Mouse (Mus musculus) telencephalon, adult 2 months (tissue): ENCODE measurements at regions not wholly inside any gene's neighbourhood (a gene's known extent, or its start where the extent isn't known, plus 50 kb on each side); places are given as distances from the start of the nearest gene placed in this dataset.

ENCODE experiments used
- DNase-seq: peaks from one replicate; pipeline ENCODE4 v3.0.0-alpha.2; 2011; ENCODE audit warnings: low read depth, low spot score

DNA sequence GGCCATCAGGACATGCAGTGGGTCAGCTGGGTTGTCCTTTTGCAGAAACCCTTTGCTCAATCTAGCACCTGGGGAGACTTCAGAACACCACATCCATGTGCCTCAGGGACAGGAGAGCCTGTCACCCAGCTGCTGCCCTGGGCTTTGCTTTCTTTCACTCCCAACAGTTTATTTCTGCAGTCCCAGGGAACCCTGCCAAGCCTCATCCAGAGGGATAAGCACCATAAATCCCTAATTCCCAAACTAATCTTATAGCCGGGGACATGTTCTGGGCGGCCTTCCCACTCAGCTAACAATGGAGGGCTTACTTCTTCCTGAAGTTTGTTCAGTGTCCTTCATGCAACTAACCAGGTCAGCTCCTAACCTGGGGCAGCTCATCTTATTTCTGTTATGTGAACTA is 325.0 kb upstream of the Gm5148 start:
- DNase-seq, result no peak

DNA sequence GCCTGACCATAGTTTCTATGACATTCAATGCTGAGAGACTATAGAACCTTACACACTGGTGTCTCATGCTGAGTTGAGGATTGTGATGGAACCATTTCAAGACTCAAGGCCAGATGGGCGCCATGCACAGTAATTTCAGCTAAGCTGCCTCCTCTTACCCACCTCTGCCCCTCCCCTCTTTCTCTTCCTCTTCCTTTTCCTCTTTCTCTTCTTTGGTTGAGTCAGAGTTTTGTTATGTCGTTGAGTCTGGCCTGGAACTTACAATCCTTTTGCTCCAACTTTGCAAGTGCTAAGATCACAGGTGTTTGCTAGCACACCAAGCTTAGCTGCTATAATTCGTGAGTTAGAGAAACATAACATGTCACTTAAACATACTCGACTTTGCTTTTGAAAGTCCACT is 323.2 kb upstream of the Gm5148 start:
- no peak for DNase-seq

DNA sequence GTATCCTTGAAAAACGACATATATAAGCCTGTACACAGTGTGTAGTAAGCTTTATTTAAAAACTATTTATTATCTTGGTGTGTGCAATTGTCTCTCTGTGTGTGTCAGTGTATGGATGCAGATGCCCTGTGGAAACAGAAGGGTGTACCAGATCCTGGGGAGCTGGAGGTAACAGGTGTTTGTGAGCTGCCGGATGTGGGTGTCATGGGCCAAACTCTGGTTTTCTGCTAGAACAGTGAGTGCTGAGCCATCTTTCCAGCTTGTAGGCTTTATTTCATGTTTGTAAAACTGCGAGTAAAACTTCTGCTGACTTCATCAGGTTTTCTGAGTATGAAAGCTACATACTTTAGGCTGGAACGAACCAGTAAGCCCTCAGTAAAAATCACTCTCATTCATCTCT is 322.3 kb upstream of the Gm5148 start:
- DNase-seq, result no peak

DNA sequence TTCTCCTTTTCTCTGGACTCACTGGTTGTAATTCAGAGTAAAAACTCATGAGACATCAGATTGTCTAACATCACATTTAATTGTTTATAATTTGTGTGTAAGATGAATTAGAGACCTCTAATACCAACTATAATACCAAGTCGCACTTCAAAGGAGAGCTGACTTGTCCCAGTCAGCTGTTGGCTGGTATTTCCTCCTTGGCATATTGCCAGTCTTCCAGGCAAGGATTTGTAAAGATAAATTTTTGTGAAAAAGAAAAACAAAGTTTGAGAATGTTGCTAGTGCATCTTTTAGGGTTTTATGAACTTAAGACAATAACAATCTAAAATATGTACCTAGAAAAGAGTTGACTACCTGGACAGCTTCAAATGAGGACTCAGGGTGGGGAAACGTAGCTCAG is 321.7 kb upstream of the Gm5148 start:
- no peak for DNase-seq

DNA sequence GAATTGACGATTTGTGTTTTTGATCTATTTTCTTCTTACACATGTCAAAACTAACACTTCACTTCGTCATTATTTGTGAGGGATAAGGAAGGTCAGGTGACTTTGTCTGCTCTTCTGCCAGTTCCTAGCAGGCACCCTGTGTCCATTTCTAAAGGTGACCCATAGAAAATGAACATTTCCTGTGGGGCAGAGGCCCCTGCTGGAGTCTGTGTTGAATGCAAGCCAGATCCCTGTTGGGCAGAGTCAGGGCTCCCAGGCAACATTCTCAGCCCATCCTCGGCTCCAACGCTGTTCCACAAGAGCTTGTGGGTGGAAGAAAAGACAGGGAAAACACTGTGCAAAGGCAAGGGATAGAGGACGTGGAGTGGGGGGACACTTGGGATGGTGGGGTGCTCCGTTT is 321.2 kb upstream of the Gm5148 start:
- DNase-seq, result no peak

DNA sequence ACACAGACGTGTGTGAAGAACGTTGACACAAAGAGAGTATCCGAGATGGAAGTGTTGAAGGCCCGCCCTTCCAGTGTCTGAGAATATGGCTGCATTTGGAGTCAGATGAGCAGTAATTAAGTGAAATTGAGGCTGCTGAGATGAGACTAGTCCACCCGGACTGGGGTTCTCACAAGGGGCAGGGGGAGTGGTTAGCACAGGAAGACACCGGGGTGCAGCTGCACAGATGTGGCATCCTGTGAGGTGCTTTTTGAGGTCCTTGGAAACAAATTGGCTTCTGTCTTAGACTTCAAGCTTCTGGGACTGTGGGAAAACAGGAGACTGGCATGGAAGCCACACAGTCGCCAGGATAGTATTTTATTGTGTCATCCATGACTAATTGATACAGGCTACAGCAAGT is 320.0 kb upstream of the Gm5148 start:
- no peak for DNase-seq

DNA sequence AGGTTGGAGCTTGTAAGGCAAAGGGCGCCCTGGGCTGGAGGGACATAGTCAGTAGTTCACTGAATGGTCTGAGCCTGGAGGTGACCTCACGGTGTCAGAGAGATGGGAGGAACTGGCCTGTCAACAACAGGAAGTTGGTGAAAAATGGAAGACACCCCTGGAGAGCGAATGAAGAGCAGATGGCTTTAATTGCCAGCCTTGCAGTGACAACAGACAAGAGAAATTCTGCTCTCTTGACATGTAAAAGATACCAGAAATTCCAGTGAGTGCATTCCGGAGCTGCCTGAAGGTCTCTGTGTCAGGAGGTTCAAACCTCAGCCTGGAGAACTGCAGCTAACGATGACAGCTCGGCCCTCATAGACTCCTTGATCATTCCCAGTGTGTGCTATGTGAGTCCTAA is 318.3 kb upstream of the Gm5148 start:
- no peak for DNase-seq

DNA sequence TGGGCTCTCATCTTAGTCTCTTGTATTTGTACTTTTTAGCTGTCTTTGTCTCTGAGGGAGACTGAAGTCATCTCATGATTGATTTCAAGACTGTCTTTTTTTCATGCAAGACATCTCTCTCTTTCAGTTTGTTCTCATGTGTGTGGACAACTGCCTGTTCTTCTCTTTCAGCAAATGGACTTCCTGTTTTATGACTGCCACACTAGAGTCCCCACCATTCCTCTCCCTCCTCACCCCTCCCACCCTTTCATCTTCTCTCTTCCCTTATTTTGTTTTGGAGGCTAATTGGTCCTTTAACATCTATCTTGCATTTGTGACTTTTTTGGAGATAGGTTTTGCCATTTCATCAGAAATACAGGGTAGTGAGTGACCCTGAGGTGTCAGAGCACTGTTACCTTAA is 311.8 kb upstream of the Gm5148 start:
- no peak for DNase-seq

DNA sequence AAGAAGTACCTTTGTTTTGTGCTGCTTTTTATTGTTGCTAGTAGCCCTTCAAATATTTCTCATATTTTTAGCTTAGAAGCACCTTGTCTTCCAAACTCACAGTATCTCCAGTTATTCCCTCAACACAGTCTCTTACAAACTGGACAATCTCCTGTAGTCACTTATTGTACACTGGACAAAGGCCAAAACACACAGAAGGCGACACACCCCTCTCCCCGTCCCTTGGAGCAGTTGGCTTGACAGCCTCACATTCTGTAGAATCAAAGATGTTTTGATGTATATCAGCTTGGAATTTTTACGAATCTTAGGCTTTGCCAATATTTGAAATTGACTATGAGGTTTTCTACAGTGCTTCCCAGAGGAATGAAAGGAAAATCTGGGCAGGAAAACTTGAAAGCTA is 309.8 kb upstream of the Gm5148 start:
- no peak for DNase-seq

DNA sequence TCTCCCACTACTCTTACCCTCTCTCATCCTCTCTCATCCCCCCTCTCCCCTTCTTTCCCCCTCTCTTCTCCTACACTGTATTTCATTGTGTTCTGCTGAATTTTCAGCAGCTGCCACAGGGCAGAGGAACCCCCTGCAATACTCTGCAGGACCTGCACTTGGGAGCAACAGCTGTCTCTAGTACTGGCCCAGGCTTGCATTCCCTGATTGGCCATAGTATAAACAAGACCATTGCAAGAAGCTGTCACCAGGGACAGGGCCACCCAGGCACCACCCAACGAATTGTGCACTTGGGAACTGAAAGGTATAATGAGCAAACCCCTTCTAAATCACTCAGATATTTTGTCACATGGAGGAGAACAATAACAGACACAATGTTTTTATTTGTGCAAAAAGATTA is 290.5 kb upstream of the Gm5148 start:
- no peak for DNase-seq

DNA sequence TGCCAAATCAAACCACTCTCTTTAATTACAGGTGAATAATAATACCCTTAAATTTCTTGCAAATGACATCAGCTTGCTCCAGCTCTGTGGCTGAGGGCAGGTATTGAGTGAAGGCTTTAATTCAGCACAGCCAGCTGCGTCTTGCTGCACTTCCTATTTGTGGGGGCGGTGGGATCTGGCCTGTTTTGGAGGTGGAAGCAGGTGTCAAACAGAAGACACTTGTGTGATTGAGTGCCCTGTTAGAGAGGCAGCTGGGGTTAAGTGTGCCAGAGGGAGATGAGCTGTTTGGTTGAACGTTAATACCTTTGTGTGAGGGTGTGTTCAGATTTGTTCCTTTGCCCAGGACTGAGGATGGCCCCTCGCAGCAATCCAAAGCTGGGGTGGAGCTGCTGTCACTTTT is 284.9 kb upstream of the Gm5148 start:
- DNase-seq, result no peak

DNA sequence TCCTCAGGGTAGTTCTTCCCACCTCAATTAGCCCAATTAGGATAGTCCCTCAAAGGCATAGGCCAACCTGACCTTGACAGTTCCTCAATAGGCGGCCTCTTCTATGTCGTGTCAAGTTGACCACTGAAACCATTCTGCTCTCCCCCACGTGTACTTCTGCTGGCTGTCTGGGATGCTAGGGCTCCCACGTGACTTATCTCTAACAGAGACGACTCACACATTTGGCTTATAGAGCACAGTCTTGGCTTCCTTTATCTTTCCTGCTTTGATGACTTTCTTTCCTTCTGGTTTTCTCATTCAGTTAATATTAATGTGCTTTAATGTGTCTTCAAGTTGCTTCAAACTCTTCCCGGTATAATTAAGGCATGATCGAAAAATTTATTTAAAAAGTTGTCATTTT is 284.0 kb upstream of the Gm5148 start:
- no peak for DNase-seq

DNA sequence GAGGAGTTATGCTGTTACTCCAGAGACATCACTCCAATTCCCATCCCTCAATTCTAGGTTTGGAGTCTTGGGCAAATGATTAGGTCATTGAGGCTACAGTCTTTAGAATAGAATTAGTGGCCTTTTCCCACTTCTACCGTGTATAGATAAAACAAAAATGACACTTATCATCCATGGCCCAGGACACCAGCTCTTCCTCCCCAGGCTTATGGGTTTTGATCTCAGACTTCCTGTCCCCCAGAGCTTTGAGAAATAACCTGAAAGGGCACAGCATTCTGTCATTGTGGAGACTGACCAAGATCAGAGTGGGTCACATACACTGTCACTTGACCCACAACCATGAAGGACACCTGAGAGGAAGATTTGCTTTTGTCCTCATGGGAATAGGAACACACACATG is 283.3 kb upstream of the Gm5148 start:
- no peak for DNase-seq

DNA sequence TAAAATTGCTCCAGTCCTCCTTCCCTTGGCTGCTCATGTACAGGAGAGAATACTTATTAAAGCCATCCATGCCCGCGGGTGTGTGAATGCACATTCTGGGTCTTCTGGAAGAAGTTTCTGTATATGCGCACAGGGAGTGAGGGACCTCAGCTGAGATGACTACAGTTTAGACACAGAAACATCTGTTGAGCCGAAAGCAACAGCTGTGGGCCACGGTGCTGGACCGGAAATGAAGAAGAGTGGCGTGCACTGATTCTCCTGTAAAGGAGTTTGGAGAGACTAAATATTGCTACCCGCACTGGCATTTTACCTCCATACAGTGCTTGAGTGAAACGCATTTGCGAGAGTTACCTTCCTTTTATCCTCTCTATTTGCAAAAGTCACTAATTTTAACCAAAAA is 278.0 kb upstream of the Gm5148 start:
- DNase-seq, result no peak

DNA sequence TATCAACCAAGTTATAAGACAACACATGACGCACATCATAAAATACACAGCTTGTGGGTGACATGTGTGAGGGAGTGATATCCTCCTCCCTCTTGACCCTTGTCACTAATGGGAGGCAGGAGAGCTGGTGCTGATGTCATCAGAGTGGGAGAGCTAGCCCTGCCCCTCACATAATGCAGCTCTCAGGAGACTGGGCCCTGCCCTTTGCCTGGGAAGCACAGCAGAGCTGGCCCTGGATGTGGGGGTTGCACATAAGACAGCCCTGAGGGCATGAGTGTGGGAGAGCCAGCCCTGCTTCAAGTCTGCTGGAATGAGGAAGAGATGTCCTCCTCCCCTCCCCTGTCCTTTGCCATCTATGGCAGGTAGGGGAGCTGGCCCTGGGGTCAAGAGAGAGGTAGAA is 275.5 kb upstream of the Gm5148 start:
- no peak for DNase-seq

DNA sequence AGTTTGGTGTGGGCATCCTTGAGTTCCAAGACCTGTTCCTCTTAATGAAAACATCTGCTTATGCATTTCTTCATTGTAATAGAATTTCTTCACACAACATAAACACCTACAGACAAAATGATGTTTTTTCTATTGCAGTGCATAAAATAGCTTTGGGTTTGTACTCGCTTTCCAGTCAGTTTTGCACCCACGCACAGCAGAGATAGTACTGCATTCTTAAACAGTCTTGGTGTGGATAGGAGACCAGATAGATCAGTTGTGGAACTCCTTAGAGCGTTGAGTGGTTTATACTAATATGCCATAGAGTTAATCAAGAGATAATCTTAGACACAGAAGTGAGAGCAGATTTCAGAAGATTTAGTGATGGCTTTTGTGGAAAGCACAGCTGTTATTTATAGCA is 273.7 kb upstream of the Gm5148 start:
- DNase-seq, result peak; percentile 23

DNA sequence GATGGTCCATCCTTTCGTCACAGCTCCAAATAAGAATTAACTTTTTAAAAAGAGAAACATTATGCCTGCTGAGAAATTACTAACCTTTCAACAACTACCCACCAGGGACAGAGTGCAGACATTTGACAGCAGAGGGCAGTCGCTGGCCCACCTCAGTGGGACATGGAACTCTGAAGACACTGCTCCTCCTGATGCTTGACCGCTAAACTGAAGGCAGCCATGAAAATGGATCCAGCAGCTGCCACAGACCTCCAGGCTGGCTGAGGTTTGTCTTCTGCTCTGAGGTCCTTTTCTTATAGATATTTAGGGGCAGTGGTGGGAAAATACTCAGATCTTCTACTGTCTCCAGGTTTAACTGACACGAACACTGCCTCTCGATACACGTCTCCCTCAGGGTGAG is 265.7 kb upstream of the Gm5148 start:
- no peak for DNase-seq

DNA sequence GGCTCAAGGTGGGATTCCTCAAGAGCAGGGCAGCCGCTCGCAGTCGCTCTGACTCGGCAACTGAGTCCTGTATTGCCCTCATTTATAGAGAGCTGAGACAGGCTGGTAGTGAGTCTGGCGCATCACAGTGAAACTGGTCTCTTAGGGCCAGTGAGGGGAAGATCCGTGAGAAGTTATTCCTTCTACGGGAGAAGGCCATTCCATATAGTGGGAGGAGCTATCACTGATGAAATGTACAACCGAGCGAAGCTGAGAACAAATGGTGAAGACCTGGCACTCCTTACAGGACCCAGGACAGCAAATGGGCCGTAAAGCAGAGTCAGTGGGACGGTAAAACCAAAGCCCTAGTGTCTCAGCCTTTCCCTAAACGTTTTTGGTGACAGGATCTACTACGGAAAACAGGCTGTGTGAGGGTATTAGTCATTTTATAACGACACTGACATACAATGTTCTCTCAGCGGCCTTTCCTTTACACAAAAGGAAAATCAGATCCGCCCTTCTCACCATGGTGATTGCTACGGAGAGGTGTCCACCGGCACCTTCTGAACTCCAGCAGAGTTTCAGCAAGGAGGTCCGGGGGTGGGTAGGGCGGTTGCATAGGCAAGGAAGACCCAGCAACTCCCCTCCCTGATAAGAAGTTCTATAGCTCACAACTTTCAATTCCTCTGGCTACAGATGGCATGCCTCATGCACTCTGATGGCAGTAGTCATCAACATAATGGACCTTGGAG is 263.6 kb upstream of the Gm5148 start:
- no peak for DNase-seq

DNA sequence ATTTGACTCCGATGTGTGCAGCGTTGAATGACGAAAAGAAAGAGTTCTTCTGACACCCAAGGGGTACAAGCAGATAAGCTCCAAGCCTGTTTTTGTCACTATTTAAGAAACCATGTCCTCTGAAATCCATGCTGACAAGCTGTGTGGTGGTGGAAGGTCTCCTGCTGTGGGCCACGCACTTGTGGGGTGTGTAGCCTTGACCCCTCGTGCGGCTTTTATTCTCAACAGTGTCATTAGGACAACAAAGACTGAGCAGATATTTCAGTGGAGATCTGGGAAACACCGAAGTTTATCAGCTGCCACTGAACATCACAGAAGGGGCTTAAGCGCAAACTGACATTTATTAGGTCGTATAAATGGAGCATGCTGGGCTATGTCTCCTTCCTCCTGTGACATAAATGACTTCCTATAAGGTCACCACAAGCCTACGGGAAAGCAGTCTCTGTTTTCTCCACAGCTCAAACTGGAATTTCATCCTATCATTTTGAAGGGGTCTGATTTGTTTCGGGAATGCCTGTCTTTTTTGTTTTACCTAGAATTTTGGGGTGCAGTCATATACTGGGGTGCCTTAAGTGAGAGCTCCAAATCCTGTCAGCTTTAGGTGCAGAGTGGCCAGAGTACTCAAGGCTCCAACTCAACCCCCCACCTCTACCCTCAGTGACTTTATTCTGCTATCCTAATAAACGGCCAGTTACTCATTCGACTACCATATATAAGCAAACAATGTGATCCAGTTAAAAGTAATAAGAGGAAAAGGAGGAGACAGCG is 262.9 kb upstream of the Gm5148 start:
- no peak for DNase-seq

DNA sequence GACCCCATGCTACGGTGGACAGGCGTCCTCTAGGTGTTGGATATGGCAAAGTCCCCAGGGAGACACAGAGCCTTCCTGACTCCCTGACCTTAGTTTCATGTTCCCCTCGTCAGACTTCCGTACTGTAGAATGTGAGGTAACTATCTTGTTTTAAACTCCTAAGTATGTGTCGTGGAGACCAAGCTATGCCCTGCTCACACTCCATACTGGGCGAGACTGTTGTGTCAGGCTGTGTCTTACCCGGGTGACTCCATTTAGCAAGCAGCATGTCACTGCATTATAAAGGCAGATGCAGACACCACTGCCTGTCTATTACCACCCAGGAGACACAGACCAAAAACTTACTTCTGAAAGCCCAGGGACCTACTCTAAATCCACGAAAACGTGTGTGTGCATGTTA is 260.4 kb upstream of the Gm5148 start:
- DNase-seq, result no peak

DNA sequence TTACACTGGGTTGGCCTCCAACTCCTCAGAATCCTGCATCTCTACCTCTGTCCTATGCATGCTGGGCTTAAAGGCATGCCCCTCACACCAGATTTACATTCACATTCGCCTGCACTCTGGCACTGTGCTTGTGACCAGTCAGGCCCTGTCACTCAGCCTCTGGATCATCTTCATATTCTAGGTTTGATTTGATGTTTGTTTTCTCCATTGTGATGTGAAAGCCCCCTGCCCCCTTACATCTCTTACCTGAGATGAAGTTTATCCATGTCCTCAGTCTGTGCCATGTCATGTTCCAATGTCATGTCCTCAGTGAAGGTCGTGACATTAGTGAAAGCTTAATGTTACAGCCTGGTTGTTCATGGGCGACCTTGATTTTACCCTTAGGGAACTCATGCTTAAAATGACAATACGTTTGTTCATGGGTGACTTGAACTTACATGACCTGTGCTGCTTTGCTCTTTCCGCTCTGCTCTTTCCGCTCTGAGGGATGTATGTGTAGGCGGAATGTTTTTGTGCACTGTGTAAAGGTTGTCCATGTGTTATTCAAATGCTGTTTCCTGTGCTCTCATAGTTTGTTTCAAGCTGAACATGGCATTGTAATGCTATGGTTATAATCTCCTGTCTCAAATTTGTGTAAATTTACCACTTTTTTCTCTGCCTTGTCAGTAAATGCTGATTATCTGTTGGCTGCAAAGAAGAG is 257.3 kb upstream of the Gm5148 start:
- no peak for DNase-seq

DNA sequence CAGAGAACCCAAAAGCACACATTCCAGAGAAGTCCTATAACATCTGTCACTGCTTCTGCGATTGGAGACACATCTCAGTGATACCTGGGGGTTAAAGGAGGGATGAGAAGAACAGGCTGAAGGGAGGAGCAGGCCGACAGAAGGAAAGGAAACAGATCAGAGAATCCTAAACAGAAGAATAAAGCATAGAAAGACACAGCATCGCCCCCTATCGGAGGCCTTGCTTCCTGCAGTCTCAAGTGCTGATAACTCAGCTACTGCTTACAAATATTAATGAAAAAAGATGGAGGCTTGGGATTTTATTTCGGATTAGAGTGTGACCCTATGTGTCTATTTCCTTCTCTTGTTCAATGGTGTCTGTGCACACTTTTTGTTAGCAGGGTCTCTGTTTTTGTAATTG is 255.6 kb upstream of the Gm5148 start:
- DNase-seq, result no peak

DNA sequence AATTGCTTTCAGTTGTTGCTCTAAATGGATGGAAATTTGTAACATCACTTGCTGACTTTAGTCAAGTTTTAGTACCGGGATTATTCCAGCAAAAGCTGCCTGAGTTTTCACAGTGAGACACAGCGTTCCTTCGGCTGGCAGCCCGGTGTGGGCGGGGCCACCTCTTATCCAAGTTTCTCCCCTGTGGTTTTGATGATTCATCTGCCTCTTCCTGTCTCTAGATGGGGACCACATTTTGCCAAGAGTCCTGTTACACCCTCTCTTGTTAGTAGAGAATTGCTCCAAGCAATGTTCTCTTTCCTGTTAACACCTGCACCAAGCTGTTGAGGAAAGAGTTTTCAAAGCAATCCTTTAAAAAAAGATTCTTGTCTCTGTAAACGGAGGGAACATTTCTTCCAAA is 254.2 kb upstream of the Gm5148 start:
- DNase-seq, result peak; percentile 84
